Mouse (Mus musculus): Measurements from ENCODE around the gene Zfp644. TPM values are rescaled to one million over a fixed set of nuclear protein-coding genes. Genes with fewer than 3 reads are reported as not detected.

The Zfp644 gene
- polyA plus RNA-seq, 1 experiment: 49.9 TPM

DNA sequence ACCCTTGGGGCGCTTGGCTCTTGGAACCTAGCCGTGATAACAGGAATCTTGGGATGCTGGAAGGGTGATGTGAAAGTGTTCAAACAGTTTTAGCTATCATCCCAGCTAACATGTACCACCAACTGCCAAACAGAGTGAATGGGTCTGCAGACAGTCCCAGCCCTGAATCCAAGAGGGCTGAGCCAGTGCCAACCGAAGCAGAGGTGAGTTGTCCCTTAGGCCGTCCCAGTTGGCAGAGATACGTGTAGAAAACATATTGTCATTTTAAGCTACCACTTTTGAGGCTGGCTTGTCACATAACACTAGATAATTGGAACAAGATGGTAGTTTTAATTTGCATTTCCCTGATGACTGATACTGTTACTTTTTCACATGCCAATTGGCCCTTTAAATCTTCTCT lies 106.4 kb downstream of the Zfp644 start:
- no peak for TF ChIP-seq POLR2A (IDR thresholded peaks at IDR 0.05; ENCODE audit: borderline replicate concordance, extremely low read depth, insufficient read depth, insufficient read length, poor library complexity, severe bottlenecking)
- TF ChIP-seq CTCF (IDR thresholded peaks at IDR 0.05; ENCODE audit: borderline replicate concordance, extremely low read depth, insufficient read depth, insufficient read length): no peak
- DNase-seq (ENCODE audit: low read depth): peak; percentile 55

DNA sequence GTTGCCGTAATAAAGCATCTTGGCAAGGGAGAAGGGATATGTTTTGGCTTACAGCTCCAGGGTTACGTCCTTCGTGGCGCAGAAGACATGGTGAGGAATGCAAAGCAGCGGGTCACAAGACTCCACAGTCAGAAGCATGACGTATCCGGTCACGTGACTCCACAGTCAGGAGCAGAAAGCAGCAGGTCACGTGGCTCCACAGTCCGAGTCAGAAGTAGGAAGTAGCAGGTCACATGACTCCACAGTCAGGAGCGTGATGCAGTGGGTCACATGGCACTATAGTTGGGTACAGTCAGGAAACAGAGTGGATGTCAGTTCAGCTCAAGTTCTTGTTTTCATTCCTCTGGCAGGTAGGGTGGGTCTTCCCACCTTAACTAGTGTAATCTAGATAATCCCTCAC lies 107.4 kb downstream of the Zfp644 start:
- TF ChIP-seq CTCF (IDR thresholded peaks at IDR 0.05; ENCODE audit: borderline replicate concordance, extremely low read depth, insufficient read depth, insufficient read length): no peak
- no peak for TF ChIP-seq POLR2A (IDR thresholded peaks at IDR 0.05; ENCODE audit: borderline replicate concordance, extremely low read depth, insufficient read depth, insufficient read length, poor library complexity, severe bottlenecking)

DNA sequence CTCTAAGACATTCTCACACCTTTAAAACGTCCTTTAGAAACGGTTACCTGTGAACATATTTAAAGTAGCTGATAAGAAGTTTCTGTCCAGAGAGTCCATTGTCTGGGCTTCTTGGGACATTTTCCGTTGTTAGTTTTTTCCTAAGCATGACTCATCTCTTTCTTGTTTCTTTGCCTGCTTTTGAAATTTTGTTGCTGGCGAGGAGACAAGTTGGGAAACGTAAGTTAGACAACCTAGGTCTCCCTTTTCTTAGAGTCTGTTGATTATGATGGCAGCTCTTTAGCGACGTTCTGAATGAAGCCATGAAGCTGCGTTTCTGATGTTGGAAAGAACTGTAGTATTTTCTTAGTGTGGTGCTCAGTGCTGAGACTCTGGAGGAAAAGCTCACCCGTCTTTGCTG lies 108.1 kb downstream of the Zfp644 start:
- no peak for TF ChIP-seq POLR2A (IDR thresholded peaks at IDR 0.05; ENCODE audit: borderline replicate concordance, extremely low read depth, insufficient read depth, insufficient read length, poor library complexity, severe bottlenecking)
- no peak for TF ChIP-seq CTCF (IDR thresholded peaks at IDR 0.05; ENCODE audit: borderline replicate concordance, extremely low read depth, insufficient read depth, insufficient read length)
- no peak for DNase-seq (ENCODE audit: low read depth)

More for the DNA sequence above, 107.4 kb downstream of the Zfp644 start:
- no peak for DNase-seq (ENCODE audit: low read depth)

DNA sequence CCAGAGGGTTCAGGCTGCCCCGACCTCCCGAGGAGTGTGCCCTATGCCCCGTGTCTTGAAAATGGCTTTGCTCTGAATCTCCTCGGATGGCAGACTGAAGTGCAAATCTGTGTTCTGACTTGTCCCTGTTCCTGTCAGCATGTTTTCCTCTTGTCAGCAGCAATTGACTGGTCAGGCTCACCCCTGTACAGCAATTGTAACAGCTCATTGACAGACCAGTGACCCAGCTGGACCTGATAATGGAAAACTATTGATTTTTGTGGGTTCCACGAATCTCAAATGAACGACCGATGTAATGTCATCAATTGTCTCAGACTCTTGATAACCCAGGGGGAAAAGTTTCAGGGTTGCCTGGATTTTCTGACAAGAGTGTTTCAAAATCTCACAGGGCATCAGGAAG lies 116.1 kb downstream of the Zfp644 start:
- DNase-seq (ENCODE audit: low read depth): no peak
- TF ChIP-seq CTCF (IDR thresholded peaks at IDR 0.05; ENCODE audit: borderline replicate concordance, extremely low read depth, insufficient read depth, insufficient read length) (no peak), POLR2A (IDR thresholded peaks at IDR 0.05; ENCODE audit: borderline replicate concordance, extremely low read depth, insufficient read depth, insufficient read length, poor library complexity, severe bottlenecking) (no peak)

DNA sequence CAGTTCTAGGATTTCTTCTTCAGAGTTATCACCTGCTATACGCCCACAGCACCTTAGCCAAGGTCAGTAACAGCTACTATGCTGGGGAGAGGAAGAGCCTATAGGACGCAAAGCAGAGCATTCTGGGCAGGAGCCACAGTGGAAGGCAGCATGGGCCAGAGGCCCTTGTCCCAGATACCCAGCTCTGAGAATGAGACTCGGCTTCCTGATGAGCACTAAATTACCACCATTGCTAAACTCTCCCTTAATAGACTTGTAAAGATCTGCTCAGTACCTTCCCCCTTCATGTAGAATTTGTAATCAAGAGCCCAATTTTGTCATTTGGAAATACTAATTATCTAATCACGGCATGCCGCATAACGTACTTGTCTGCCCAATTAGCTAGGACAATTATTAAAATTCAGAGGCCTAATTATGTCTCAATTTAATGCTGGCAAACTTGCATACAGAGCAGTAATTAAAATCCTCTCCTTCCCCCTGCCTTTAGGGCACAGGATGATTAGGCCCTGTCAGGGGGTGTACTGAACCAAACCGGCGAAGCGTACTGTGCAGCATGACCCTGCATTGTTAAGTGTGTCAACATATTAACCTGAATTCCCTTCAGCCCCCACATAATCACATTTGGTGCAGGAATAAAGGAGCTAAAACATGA lies 119.7 kb downstream of the Zfp644 start:
- DNase-seq (ENCODE audit: low read depth): peak; percentile 96
- no peak for TF ChIP-seq POLR2A (IDR thresholded peaks at IDR 0.05; ENCODE audit: borderline replicate concordance, extremely low read depth, insufficient read depth, insufficient read length, poor library complexity, severe bottlenecking)
- TF ChIP-seq CTCF (IDR thresholded peaks at IDR 0.05; ENCODE audit: borderline replicate concordance, extremely low read depth, insufficient read depth, insufficient read length): no peak

DNA sequence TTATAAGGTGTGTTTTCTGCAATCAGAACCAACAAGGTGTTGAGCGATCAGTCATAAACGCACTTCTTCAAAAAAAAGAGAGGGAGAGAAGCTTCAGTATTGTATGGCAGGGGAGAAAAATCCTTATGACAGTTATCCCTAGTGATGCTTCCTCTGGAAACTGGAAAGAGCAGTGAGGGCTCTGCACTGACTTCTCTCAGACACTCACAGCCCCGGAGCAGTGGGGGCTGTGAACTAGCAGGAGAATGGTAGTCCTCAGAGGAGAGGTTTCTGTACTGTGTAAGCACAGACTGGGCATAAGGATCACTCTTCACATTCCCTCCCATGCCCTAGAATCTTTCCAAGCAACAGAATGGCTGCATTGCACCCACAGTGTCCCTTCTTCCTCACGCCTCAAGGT lies 122.0 kb downstream of the Zfp644 start:
- DNase-seq (ENCODE audit: low read depth): no peak
- no peak for TF ChIP-seq POLR2A (IDR thresholded peaks at IDR 0.05; ENCODE audit: borderline replicate concordance, extremely low read depth, insufficient read depth, insufficient read length, poor library complexity, severe bottlenecking)
- no peak for TF ChIP-seq CTCF (IDR thresholded peaks at IDR 0.05; ENCODE audit: borderline replicate concordance, extremely low read depth, insufficient read depth, insufficient read length)

DNA sequence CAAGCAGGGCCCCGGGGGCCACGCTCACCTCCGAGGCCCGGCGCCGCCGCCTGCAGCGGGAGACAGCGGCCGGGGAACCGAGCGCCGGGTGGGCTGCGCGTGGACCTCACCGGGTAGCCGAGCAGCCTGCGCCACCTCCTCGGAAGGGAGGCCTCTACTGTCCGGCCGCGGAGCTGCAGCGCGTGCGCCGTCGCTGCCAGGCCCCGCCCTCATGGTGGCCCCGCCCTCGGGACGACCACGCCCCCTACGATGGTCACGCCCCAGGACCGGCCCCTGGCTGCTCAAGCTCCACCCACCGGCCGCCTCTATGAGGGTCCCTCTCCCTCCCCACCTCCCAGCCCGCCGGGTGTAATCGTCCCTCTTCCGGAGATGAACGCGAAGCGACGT lies 122.5 kb downstream of the Zfp644 start:
- DNase-seq (ENCODE audit: low read depth): peak; percentile 89
- TF ChIP-seq POLR2A (IDR thresholded peaks at IDR 0.05; ENCODE audit: borderline replicate concordance, extremely low read depth, insufficient read depth, insufficient read length, poor library complexity, severe bottlenecking) (peak; percentile 60), CTCF (IDR thresholded peaks at IDR 0.05; ENCODE audit: borderline replicate concordance, extremely low read depth, insufficient read depth, insufficient read length) (peak; percentile 63)

DNA sequence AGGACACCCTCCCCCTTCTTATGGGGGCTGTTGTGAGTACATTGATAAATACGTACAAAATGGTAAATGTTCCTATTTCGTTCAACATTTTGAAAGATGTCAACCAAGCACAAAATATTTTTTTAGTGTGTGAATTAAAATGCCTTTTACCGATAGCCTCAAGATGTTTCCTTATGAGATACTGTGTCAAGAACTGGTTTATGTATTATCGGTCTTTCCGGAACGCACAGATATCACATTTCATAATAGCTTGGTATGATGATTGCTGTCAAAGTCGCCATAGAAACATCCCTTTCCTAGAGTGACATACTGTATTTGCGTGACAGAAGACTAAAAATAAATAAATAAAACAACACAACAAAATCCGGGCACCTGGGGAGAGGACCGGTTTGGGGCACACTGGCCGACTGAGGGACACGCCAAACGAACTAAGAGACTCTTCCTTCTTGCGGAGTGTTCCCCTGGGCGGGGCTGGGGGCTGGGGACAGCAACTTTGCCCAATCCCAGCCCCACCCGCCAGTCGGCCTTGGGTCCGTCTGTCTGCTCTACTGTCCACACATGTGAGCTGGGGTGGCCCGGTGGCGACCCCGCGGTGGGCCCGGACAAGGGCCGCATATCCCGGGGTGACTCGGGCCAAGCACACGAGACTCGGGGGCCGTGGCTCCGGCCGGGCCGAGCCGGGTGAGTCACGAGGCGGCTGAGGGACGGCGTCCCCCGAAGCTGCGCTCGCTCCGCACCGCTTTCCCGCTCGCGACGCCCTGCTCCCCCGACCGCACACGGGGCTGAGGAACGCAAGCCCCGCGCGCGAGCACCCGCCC lies 123.1 kb downstream of the Zfp644 start:
- TF ChIP-seq POLR2A (IDR thresholded peaks at IDR 0.05; ENCODE audit: borderline replicate concordance, extremely low read depth, insufficient read depth, insufficient read length, poor library complexity, severe bottlenecking) (no peak), CTCF (IDR thresholded peaks at IDR 0.05; ENCODE audit: borderline replicate concordance, extremely low read depth, insufficient read depth, insufficient read length) (no peak)
- no peak for DNase-seq (ENCODE audit: low read depth)

Other genes starting within 250 kb of the Zfp644 start
- 18.0 and 26.0 TPM in 2 replicates for gene Barhl2, start 239.1 kb downstream of the Zfp644 start, polyA plus RNA-seq (2012; rRNA removed)
- not detected in 2 replicates for gene Gm17304, start 88.2 kb downstream of the Zfp644 start, polyA plus RNA-seq (2012; rRNA removed)
- 7.1 and 7.3 TPM in 2 replicates for gene Hfm1, start 229.0 kb upstream of the Zfp644 start, polyA plus RNA-seq (2012; rRNA removed)

Measured in brain, embryonic 14.5 days (tissue).